Mouse (Mus musculus) lung, postnatal 36 days (tissue): Measurements from ENCODE around the gene Cdkal1.

Experiments
- DNase-seq: peaks from one replicate; pipeline ENCODE4 v3.0.0; 2022; ENCODE audit warnings: mixed read lengths

Cdkal1 gene

GRCm38 (mm10) chr13:29697230-29697629 is 158.2 kb downstream of the Cdkal1 start:
- no peak for DNase-seq

- no peak for DNase-seq
Measured at GRCm38 (mm10) chr13:29690734-29691133, 164.7 kb downstream of the Cdkal1 start.

GRCm38 (mm10) chr13:29688851-29689250 is 166.6 kb downstream of the Cdkal1 start:
- no peak for DNase-seq

- DNase-seq, result no peak
Measured at GRCm38 (mm10) chr13:29687872-29688271, 167.6 kb downstream of the Cdkal1 start.

- no peak for DNase-seq
Measured at GRCm38 (mm10) chr13:29679479-29680186, 175.8 kb downstream of the Cdkal1 start.

- DNase-seq, result no peak
Measured at GRCm38 (mm10) chr13:29677559-29677958, 177.9 kb downstream of the Cdkal1 start.

GRCm38 (mm10) chr13:29670626-29671025 is 184.8 kb downstream of the Cdkal1 start:
- no peak for DNase-seq

- no peak for DNase-seq
Measured at GRCm38 (mm10) chr13:29663908-29664307, 191.6 kb downstream of the Cdkal1 start.

- DNase-seq, result no peak
Measured at GRCm38 (mm10) chr13:29655841-29656365, 199.6 kb downstream of the Cdkal1 start.

- no peak for DNase-seq
Measured at GRCm38 (mm10) chr13:29653407-29653806, 202.1 kb downstream of the Cdkal1 start.

GRCm38 (mm10) chr13:29652791-29653190 is 202.7 kb downstream of the Cdkal1 start:
- DNase-seq, result peak; percentile 71

GRCm38 (mm10) chr13:29650576-29651236 is 204.8 kb downstream of the Cdkal1 start:
- no peak for DNase-seq

GRCm38 (mm10) chr13:29649593-29649992 is 205.9 kb downstream of the Cdkal1 start:
- DNase-seq, result no peak

- no peak for DNase-seq
Measured at GRCm38 (mm10) chr13:29642226-29642625, 213.2 kb downstream of the Cdkal1 start.

GRCm38 (mm10) chr13:29641200-29641599 is 214.3 kb downstream of the Cdkal1 start:
- no peak for DNase-seq

- no peak for DNase-seq
Measured at GRCm38 (mm10) chr13:29640186-29640585, 215.3 kb downstream of the Cdkal1 start.

- DNase-seq, result no peak
Measured at GRCm38 (mm10) chr13:29638303-29638702, 217.2 kb downstream of the Cdkal1 start.

- peak; percentile 35 for DNase-seq
Measured at GRCm38 (mm10) chr13:29637788-29638187, 217.7 kb downstream of the Cdkal1 start.

- DNase-seq, result no peak
Measured at GRCm38 (mm10) chr13:29635581-29635980, 219.9 kb downstream of the Cdkal1 start.

GRCm38 (mm10) chr13:29631342-29631741 is 224.1 kb downstream of the Cdkal1 start:
- peak; percentile 49 for DNase-seq

- peak; percentile 75 for DNase-seq
Measured at GRCm38 (mm10) chr13:29628607-29629006, 226.9 kb downstream of the Cdkal1 start.

- peak; percentile 48 for DNase-seq
Measured at GRCm38 (mm10) chr13:29627438-29628124, 227.9 kb downstream of the Cdkal1 start.

GRCm38 (mm10) chr13:29624929-29625328 is 230.5 kb downstream of the Cdkal1 start:
- DNase-seq, result no peak
